Mouse (Mus musculus) activated CD4-positive, CD25-positive, alpha-beta regulatory T cell, adult 9 weeks (primary cell): ENCODE measurements around the gene Gm13889. TPM values are rescaled to one million over a fixed set of nuclear protein-coding genes. Genes with fewer than 3 reads are reported as not detected.

Source experiments
- polyA plus RNA-seq: library from polyadenylated mRNA; unstranded; fragments of 100-300 nt; shearing (Covaris generic); gene quantifications from one replicate; pipeline ENCODE4 v1.2.1, GENCODE M21; 2017

The Gm13889 gene
- not detected for polyA plus RNA-seq

GRCm38 (mm10) chr2:93956908-93957784 lies at the start of gene Gm13889:
TSS of gene Gm13889 (minus strand) at chr2:93957201.

GRCm38 (mm10) chr2:93996254-93996653 lies 39.3 kb upstream of the Gm13889 start, which contains the start of gene Gm27027:
TSS of gene Gm27027 (minus strand) at chr2:93996354.

Other genes with a start within 250 kb of the Gm13889 start
- 30.2 TPM for gene Ext2, start 134.6 kb downstream of the Gm13889 start, polyA plus RNA-seq
- 12.3 TPM for gene Accs, start 107.3 kb downstream of the Gm13889 start, polyA plus RNA-seq
- not detected for gene Accsl, start 88.0 kb downstream of the Gm13889 start, polyA plus RNA-seq
- not detected for gene Gm27027, start 39.2 kb upstream of the Gm13889 start, polyA plus RNA-seq
- 68.8 TPM for gene Alkbh3, start 53.6 kb upstream of the Gm13889 start, polyA plus RNA-seq
- 56.0 TPM for gene Hsd17b12, start 200.8 kb upstream of the Gm13889 start, polyA plus RNA-seq